Mouse (Mus musculus): Measurements from ENCODE around the gene Pias3. TPM values are rescaled to one million over a fixed set of nuclear protein-coding genes. Genes with fewer than 3 reads are reported as not detected.
"Not testable (repeated sequence)": the region's sequence is repeated elsewhere in the genome, so short reads cannot be mapped to it uniquely, and the experiment has no call there.

Pias3 gene
- polyA plus RNA-seq (2015; fragmentation: Nextera tagmentation; extraction: Ambion mirVana): 11.9 and 12.3 TPM in 2 replicates

- DNase-seq (ENCODE audit: low spot score): peak; percentile 55
Measured at GRCm38 (mm10) chr3:96696198-96696765, at the start of gene Pias3. TSS of gene Pias3 (plus strand) at chr3:96696384.

- no peak for DNase-seq (ENCODE audit: low spot score)
Measured at GRCm38 (mm10) chr3:96647365-96647764, 48.8 kb upstream of the Pias3 start.

DNA sequence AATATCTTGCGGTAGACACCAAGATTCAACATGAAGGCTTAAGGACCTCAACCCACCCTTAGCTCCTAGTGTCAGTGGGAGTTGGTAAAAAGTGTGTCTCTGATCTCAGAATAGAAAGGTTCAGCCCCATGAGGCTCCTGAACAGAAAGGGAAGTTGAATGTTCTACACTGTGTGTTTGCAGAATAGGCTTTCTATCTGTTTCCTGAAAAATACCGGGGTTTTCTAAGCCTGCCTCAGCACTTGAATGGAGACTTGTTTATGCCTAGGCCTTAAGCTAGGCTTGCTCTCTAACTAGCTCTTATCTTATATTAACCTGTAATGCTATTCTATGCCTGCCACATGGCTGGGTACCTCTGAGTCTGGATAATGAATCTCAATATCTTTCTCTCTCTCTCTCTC is 35.3 kb upstream of the Pias3 start:
- no peak for DNase-seq (ENCODE audit: low spot score)

GRCm38 (mm10) chr3:96662731-96663316 is 33.4 kb upstream of the Pias3 start:
- no peak for DNase-seq (ENCODE audit: low spot score)

DNA sequence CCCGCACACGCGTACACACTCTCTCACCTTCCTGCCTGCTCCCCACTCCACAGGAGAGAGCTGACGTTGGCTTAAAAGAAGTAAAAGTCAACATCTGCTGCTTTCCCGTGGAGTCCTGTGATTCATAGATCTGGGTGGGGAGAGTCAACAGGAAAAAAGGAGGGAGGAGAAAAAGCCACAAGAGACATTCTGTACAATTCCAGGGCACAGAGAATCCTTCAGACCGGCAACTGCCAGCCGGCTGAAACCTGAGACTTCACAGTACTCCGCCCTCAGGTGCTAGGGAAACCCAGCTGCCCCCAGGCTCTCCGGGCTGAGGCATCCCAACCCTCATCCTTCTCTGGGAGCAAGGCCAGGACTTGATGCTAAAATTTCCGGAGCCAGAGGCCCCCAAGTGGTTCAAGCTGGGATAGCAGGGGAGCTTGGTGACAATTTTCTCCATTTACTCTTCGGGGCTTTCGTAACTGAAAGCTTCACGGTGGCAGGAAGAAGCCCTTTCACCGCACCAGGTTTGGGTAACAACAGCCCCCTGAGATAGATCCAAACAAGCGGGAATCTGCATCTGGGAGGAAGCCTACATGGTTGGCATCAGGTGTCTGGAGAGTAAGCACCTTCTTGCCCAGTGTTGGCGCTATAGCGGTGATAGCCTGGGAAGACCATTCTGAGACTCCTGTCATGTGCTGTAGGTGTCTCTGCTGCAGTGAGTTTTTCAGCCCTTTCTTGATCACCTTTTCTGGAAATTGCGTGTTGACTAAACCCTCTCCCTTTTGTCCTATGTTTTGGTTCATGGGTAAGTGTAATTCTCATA is 32.5 kb upstream of the Pias3 start:
- peak; percentile 84 for DNase-seq (ENCODE audit: low spot score)

- not testable (repeated sequence) for DNase-seq (ENCODE audit: low spot score)
Measured at GRCm38 (mm10) chr3:96665732-96666363, 30.3 kb upstream of the Pias3 start.

DNA sequence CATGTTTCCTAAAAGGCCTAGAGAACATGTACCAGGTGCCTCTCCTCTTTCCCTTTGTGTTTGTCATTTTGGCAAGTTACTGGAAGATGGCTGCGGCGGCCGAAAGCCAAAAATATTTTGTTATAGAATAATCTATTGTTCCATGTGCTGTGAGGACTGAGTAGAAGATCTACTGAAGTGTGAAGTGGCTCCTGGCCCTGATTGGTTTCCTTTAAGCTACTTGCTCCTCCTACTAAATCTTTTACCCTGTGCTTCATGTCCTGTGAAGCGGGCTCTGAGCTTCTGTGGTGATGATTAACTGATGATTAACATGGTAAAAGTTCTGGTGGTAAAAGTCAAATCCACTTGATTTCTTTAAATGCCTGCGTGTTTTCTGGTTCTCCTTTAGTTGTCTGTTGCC is 29.3 kb upstream of the Pias3 start:
- DNase-seq (ENCODE audit: low spot score): no peak

GRCm38 (mm10) chr3:96667316-96667715 is 28.9 kb upstream of the Pias3 start:
- DNase-seq (ENCODE audit: low spot score): peak; percentile 41

DNA sequence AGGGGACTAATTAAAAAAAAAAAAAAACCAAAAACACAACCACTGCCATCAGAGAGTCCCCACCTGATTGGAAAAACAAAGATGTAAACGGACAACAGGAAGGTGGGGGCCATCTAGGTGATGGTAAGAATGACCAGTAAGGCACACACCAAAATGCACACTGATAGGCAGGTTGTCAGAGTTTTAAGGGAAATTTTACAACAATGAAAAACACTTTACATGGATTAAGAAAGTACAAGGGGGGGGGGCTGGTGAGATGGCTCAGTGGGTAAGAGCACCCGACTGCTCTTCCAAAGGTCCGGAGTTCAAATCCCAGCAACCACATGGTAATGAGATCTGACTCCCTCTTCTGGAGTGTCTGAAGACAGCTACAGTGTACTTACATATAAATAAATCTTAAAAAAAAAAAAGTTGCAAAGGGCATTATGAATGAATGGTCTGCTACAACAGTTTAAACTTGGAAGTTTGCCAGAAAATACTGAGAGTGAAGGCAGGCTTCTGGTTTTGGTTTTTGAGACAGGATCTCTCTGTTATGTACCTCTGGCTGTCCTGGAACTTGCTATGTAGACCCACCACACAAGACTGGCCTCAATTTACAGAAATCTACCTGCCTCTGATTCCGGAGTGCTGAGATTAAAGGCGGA is 27.6 kb upstream of the Pias3 start:
- DNase-seq (ENCODE audit: low spot score): no peak

GRCm38 (mm10) chr3:96669727-96670468 is 26.3 kb upstream of the Pias3 start, which contains the start of gene Ankrd35:
TSS of gene Ankrd35 (plus strand) at chr3:96670131.
- DNase-seq (ENCODE audit: low spot score): peak; percentile 92

DNA sequence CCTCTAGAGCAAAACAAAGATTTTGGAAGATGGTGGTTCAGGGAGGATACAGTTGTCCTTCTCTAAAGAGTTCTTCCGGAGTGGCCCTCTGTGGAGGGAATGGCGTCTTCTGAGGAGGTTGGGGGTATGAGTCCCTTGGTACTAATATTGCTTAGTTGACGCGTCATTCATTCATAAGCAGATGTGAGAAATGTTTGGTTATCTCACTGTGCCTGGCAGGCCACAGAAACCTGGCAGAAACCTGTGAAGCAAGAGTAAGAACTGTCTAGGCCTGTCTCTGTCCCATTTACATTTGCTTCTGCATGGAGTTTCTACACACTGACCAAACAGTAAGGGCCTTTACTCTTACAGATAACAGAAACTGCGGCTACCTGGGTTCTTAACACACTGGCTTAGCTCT is 24.7 kb upstream of the Pias3 start:
- DNase-seq (ENCODE audit: low spot score): no peak

DNA sequence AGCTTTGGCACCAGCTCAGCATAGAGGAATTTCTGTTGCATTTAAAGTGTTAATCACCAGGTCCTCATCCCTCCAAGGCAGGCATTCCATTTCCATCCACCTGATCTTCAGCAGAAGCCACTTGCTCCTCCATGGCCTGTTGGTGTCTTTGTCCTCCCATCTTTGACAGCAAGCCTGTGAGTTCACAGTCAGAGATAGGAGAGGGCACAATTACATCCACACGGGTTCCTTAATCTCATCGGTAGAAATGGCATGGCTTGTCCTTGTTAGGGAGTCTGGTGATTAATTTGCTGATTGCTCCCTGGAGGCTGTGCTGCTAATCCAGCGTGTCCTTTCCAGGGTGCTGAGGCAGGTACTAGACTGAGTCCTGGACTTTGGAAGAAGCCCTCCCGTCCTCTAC is 22.7 kb upstream of the Pias3 start:
- no peak for DNase-seq (ENCODE audit: low spot score)

- DNase-seq (ENCODE audit: low spot score): no peak
Measured at GRCm38 (mm10) chr3:96674442-96674841, 21.7 kb upstream of the Pias3 start.

DNA sequence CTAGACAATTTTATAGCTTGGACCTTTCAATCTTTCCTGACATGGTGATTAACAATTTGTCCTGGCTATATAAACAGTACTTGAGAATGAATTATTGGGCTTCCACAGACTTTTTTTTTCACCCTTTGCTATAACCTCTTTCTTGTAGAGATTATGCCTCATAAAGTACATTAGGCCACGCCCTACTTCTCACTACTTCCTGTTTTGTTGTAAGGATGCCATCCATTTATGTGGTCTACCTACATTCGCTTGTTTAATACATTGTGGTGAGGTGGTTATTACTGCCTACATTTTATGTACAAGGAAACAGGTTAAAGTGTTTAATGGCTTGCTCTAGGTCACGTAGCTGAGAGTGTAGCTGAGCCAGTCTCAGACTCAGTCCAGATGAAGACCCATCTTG is 21.0 kb upstream of the Pias3 start:
- peak; percentile 19 for DNase-seq (ENCODE audit: low spot score)

- no peak for DNase-seq (ENCODE audit: low spot score)
Measured at GRCm38 (mm10) chr3:96675690-96676089, 20.5 kb upstream of the Pias3 start.

DNA sequence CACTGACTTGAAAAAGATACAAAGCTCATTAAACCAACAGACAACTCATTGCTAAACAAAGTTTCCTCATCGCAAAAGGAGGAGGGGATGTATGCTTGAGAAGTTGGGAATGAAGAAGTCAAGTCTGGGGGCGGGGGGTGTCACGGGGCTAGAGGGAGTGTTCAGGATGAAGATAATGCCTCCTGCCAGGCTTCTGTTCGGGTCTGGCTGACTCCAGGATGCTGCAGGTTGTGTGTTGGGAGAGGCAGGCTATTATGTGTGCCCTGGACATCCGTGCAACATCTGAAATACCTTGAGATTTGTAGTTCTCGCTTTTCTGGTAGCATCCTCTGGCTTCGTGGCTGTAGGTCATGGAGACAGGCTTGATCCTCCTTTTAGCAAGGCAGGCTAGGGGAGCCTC is 17.7 kb upstream of the Pias3 start:
- no peak for DNase-seq (ENCODE audit: low spot score)

DNA sequence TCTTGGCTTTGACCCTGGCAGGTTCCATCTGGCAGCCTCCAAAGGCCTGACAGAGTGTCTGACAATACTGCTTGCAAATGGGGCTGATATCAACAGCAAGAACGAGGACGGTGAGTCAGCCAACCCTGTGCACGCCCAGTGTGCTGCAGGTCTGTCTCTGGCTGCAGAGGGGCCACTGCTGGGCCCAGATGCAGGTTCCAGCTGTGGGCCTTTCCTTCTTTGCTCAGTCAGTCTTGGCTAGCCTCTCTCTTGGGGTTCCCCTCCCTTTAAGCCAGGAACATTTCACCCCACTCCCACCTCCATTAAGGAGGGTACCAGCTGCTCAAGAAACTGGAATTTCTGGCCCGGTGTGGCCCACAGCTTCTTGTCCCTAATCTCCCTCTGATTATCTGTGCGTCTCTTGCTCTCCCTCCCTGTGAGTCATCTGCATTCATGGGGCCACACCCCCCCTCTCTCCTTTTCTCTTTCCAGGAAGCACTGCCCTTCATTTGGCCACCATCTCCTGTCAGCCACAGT is 17.0 kb upstream of the Pias3 start:
- no peak for DNase-seq (ENCODE audit: low spot score)

DNA sequence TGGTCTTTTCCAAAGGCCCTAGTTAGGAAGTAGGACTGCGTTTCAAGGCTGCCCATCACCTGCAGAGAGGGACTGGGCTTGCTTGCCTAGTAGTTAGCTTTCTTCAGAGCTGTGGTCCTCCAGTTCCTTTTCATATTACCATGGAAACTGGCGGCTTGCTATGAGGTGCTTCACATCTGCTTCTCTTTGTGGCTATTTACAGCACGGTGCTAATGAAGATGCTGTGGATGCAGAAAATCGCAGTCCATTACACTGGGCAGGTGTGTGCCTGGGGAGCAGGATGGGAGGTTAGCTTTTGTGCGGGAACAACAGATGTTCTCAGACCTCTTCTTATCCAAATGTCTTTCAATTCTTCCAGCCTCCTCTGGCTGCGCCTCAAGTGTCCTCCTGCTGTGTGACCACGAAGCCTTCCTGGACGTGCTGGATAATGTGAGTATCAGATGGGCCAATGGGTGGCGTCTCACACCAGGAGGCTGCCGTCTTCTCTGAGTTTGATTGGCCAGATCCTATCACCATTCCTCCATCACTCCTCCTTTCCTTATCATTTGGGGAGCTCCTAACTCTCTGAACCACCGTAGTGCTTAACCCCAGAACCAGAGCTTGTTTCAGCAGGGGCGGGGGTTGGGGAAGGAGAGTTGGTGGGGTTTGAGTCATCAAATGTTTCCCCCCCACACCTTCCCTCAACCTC is 15.8 kb upstream of the Pias3 start:
- no peak for DNase-seq (ENCODE audit: low spot score)

DNA sequence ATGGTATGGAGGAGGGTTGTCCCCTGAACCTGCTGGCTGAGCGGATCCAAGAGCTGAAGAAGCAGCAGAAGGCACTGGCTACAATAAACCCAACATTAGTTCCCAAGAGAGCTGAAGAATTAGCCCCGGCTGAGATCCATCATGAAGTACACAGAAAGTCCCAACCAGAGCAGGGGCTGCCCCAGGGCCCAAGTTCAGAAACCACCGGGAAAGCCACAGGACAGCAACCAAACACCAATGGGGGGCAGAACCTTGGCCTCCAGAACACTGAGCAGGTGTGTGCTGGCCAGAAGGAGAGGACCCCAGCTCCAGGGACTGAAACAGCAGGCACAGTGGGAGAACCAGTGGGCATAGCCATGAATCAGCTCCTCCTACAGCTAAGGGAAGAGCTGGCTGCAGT is 12.7 kb upstream of the Pias3 start:
- no peak for DNase-seq (ENCODE audit: low spot score)
